Mouse (Mus musculus) forebrain, postnatal 0 days (tissue): ENCODE results near the gene 1700024P04Rik. TPM values are rescaled to one million over a fixed set of nuclear protein-coding genes. Genes with fewer than 3 reads are reported as not detected.

Experiments used
- ATAC-seq: fragments of 200-750 bp; cut with Nextera tagmentation; 2 replicates; pipeline ENCODE4 v1.8.0; 2017; ENCODE audit warnings: mild to moderate bottlenecking, moderate library complexity
- DNase-seq: peaks from one replicate; pipeline ENCODE4 v3.0.0-alpha.2; 2015
- H3K27ac ChIP-seq: fragments of 300-500 bp; sonication (generic); 2 replicates; pipeline ENCODE4 v1.5.1; 2014; ENCODE audit warnings: low read depth, mild to moderate bottlenecking, antibody characterized with exemption, low read length, moderate library complexity, mixed read lengths
- H3K27me3 ChIP-seq: fragments of 300-500 bp; sonication (generic); 2 replicates; pipeline ENCODE4 v1.6.1; 2014; ENCODE audit warnings: mild to moderate bottlenecking, low read length, mixed read lengths; ENCODE audit not compliant: insufficient read depth
- H3K36me3 ChIP-seq: fragments of 300-500 bp; sonication (generic); 2 replicates; pipeline ENCODE4 v1.6.1; 2014; ENCODE audit warnings: mild to moderate bottlenecking, moderate library complexity; ENCODE audit not compliant: insufficient read depth
- H3K4me1 ChIP-seq: fragments of 300-500 bp; sonication (generic); 2 replicates; pipeline ENCODE4 v1.6.1; 2014; ENCODE audit warnings: antibody characterized with exemption; ENCODE audit not compliant: insufficient read depth
- H3K4me2 ChIP-seq: fragments of 300-500 bp; sonication (generic); 2 replicates; pipeline ENCODE4 v1.6.1; 2014; ENCODE audit warnings: low read depth, mild to moderate bottlenecking, moderate library complexity
- H3K4me3 ChIP-seq: fragments of 300-500 bp; sonication (generic); 2 replicates; pipeline ENCODE4 v1.5.1; 2014; ENCODE audit warnings: low read depth, low read length, mixed read lengths
- H3K9ac ChIP-seq: fragments of 300-500 bp; sonication (generic); 2 replicates; pipeline ENCODE4 v1.6.1; 2014; ENCODE audit warnings: mild to moderate bottlenecking
- H3K9me3 ChIP-seq: fragments of 300-500 bp; sonication (generic); 2 replicates; pipeline ENCODE4 v1.6.1; 2016; ENCODE audit warnings: low read length
- CTCF ChIP-seq: sonication (generic); IDR thresholded peaks from 2 replicates; pipeline ENCODE4 v1.5.1; 2016; ENCODE audit warnings: antibody characterized with exemption, control low read depth, low read depth
- WGBS: fragments of 180-500 bp; shearing (Covaris S2); extraction: QIAGEN DNeasy Blood & Tissue Kit; methylation state at CpG from one replicate; pipeline ENCODE4 v1.1.7; 2014; 5-methylcytosine and 5-hydroxymethylcytosine counted together
- polyA plus RNA-seq: library from polyadenylated mRNA; unstranded; fragments of >200 nt; fragmentation: Nextera tagmentation; extraction: Ambion mirVana; gene quantifications from 2 replicates; pipeline ENCODE4 v1.2.1, GENCODE M21; 2015
- total RNA-seq: library from RNA; depleted of rRNA; stranded (reverse); fragments of >200 nt; gene quantifications from 2 replicates; pipeline ENCODE4 v1.2.3, GENCODE M21; 2014; rRNA removed

The 1700024P04Rik gene
- total and polyA plus RNA-seq, 2 experiments from 2014 or later = not detected

DNA sequence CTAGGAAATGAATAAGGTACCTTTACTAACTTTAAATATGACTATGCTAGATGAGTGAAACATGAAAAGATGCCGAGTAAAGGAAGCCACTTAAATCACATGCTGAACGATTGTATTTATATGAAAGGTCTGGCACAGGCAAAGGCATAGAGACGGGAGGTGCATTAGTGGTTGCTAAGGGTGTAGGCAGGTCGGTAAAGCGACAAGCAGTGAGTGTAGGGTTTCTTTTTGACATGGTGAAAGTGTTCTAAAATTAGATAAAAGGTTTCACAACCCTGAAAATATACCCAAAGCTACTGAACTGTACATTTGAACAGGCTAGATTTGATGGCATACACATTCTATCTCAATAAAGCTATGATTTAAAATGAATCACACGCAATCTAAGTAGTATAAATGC lies 47.3 kb downstream of the 1700024P04Rik start:
- ATAC-seq (no peak), DNase-seq (no peak)
- Histone ChIP-seq H3K4me3 (no peak overlapping the region), H3K4me1 (no peaks in the 10 kb centered on the region), H3K36me3 (no peaks in the 10 kb centered on the region), H3K9me3 (no peaks in the 10 kb centered on the region), H3K27ac (no peak overlapping the region), H3K9ac (no peak overlapping the region), H3K4me2 (no peak overlapping the region), H3K27me3 (no peaks in the 10 kb centered on the region)
- 74% methylated on average over 6 of the region's 6 CpGs for WGBS
- TF ChIP-seq CTCF = no peak

Other genes with a start within 250 kb of the 1700024P04Rik start
- 19.9 and 25.1 TPM in 2 replicates for gene Fcho2, start 169.1 kb downstream of the 1700024P04Rik start, total RNA-seq
- 9.5 and 14.1 TPM in 2 replicates for gene Fcho2, start 169.1 kb downstream of the 1700024P04Rik start, polyA plus RNA-seq
- gene Tnpo1, start 58.2 kb downstream of the 1700024P04Rik start, total RNA-seq = 70.6 and 73.5 TPM in 2 replicates
- gene Tnpo1, start 58.2 kb downstream of the 1700024P04Rik start, polyA plus RNA-seq = 15.1 and 16.2 TPM in 2 replicates
- 1.8 and 3.0 TPM in 2 replicates for gene Zfp366, start 200.3 kb upstream of the 1700024P04Rik start, total RNA-seq
- gene Zfp366, start 200.3 kb upstream of the 1700024P04Rik start, polyA plus RNA-seq = 0.41 and 0.47 TPM in 2 replicates